Mouse (Mus musculus) T-cell, adult 2 months (primary cell): ENCODE results near the gene Gm9803.
"Not testable (repeated sequence)": the region's sequence is repeated elsewhere in the genome, so short reads cannot be mapped to it uniquely, and the experiment has no call there.

ENCODE experiments used
- DNase-seq: peaks from one replicate; pipeline ENCODE4 v3.0.0; 2022; ENCODE audit warnings: low spot score

Gene Gm9803

DNA sequence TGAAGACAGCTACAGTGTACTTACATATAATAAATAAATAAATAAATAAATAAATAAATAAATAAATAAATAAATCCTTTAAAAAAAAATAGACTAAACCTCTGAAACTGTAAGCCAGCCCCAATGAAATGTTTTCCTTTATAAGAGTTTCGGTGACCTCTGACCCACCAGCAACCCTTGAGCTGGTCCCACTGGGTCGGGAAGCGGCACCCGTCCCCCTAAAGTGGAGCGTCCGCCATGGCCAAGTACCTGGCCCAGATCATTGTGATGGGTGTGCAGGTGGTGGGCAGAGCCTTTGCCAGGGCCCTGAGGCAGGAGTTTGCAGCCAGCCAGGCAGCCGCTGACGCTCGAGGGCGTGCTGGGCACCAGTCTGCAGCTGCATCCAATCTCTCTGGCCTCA, at the start of gene Gm9803:
TSS of gene Gm9803 (plus strand) at position 154 of the 400 bp plus-strand sequence.
- DNase-seq: not testable (repeated sequence)

DNA sequence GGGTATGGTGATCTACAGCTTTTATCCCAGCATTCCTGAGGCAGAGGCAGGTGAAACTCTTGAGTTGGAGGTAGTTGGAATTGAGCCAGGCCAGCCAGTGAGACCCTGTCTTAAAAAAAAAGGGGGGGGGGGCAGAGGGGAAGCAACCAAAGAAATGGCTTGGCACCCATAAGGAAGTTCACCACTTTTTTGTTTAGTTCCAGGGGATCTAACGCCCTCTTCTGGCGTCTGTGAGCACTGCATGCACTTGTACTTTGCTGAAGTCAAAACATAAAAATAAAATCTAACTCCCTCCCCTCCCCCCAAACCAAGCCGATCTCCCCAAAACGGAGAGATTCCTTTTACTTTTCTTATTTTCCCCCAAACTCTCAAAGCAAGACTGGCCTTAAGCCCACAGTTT, 48.5 kb upstream of the Gm9803 start:
- peak; percentile 37 for DNase-seq

DNA sequence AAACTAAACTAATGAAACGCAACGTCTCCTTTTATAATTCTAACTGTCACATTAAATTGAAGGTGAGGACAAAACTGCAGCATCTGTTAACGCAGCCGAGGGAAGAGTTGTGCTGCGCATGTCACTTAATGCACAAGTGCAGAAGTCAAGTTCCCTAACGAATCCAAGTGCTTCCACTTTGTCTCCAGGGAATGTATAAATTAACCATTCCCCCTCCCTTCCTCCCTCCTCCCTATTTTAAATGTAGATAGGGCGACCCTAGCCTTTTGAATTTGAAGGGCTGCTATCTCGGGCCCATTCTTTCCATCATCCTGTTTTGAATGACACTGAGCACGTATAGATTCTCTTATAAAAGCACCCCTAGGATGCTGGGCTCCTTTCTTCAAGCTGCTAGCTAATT, 46.4 kb upstream of the Gm9803 start:
- DNase-seq: no peak

DNA sequence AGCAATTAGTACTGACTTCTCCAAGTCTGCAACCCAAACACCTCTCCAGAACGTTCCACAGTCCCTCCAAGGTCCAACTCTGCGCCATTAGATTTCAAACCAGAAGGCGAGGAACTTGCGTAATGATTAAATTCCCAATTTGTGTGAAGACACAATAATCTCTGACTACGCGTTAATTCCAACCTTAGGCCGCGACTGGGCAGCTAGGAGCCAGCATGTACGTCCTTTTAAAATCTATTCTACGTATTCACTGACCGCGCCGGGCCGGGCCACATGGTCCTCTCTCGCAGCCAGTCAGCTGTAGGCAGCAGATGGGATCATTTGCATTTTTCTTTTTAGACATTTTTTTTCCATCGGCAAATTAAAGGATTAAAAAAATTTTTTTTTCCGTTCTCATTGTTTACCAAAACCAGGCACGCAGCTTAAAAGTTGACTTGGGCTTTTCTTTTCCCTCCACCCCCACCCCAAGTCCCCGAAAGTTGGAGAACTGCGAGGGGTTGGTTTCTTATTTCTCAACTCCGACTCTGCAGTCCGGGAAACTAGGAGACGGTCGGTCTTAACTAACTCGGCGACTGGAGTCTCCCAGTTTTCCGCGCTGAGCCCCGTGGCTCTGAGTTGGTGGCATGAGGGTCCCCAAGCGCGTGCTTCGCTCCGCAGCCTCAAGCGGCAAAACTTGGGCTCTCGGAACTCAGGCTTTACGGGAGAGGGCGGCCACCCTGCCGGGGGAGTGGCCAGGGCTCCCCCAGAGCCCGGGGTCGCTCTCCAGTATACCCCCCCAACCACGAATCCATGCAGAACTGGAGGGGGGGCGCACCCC, 45.8 kb upstream of the Gm9803 start:
- DNase-seq: no peak

DNA sequence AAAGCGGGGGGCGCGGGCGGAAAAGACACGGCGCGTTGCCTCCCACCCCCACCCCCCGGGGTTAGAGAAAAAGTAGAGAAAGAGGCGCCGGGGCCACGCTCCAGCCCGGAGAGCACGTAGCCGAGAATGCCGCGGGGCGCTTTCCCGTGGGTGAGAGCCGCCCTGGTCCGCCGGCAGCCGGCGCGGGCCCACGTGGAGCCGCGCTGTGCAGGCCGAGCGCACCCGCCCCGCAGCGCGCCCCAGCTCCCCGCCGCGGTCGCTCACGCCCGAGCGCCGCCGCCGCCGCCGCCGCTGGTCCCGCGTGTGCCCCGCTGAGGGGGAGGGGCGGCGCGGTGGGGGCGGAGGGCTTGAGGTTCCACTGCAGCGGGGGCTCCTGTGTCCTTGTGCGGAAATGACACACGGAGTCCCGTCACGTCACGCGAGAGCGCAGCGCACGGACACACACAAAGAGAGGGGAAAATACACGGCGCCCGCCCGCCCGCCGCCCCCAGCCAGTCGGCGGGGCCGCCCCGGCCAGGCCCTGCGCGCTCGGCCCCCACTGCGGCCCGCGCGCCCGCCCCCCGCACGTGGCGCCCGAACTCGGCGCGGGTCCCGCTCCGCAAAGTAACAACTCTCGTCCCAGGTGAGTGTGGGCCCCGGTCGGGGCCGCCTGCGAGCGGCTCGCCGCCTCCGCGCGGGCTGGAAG, 45.0 kb upstream of the Gm9803 start, which contains the start of gene Bend3:
TSS of gene Bend3 (plus strand) at position 81 of the 685 bp plus-strand sequence.
- peak; percentile 59 for DNase-seq

DNA sequence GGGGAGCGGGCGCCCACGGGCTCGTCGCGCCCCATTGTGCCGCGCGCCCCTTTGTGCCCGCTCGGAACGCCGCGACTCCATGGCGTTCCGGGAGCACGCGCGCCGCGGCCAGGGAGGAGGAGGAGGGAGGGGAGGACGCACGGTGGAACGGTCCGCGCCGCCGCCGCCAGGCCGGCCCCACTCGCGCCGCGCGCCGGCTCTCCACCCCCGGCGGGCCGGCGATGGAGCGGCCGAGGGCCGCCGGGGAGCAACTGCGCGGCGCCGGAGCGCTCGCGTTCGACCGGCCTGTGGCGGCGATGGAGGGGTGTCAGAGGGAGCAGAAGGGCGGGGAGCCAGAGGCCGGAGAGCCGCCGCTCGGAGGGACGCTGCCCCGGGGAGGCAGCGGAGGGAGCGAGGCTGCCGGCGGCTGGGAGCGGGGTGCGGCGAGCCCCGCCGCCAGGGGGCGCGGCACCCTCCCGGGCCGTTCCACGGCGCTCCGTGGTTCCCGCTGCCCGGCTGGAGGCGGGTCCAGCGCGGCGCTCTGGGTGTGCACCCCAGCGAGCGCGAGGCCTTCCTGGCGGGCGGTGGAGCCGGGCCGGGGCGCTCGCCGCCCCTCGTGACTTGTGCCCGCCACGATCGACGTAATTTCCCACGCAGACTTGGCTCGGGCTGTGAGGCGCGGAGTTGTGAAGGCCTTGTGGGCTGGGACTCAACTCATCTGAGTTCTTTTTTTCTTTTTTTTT, 44.3 kb upstream of the Gm9803 start:
- peak; percentile 89 for DNase-seq

DNA sequence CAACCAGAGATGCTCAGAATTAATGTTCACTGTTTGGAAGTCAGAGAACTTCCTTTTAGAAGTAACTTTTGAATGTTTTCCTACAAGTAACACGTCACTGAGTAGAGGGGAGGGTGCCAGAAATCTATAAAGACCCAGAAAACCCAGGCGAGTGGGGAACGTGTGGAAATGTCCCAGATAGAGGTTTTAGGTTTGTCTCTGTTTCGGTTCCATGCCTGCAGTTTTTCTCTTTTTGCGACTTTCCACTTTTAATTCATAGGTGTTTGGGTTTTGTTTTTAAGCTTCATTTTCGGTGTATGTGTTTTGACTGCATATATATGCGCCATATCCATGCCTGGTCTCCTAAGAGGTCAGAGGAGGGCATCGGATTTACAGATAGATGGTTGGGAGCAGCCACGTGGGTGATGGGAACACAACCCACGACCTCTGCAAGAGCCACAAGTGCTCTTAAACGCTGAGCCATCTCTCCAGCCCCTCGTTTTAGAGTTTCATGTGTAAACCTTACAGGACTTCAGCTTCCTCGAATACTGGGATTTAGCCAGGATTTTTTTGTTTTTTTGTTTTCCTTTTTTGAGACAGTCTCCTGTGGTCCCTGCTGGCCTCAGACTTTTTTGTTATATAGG, 43.5 kb upstream of the Gm9803 start:
- DNase-seq: no peak

DNA sequence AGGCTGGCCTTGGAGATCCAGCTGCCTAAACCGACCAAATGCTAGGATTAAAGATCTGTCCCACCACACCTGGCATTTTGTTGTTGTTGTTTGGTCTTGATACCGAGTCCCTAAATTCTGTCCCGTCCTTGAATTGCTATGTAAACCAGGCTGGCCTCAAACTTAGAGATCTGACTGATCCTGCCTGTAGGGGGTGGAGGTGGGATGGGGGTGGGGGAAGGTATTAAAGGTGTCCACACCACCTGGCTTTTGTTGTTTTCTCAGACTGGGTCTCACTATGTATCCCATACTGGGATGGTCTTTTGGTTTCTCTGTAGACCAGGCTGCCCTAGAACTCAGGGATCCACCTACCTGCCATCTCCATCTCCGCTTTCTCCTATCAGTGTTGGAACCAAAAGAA, 42.7 kb upstream of the Gm9803 start:
- DNase-seq: no peak

DNA sequence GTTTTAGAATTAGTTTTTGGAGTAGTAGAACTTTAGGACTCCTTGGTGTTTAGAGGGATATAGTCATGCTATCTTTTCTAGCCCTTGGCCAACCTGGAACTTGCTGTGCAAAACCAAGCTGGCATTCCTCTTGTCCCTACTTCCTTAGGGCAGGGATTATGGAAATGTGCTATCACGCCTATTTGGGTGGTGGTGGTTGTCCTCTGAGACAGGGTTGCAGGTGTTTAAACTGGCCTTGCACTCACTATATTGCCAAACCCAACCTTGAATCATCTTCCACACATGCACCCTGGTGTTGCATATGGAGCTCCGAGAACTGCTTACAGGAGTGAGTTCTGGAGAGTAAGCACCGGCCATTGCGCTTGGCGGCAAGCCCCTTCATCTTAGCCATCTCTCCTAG, 41.9 kb upstream of the Gm9803 start:
- no peak for DNase-seq

DNA sequence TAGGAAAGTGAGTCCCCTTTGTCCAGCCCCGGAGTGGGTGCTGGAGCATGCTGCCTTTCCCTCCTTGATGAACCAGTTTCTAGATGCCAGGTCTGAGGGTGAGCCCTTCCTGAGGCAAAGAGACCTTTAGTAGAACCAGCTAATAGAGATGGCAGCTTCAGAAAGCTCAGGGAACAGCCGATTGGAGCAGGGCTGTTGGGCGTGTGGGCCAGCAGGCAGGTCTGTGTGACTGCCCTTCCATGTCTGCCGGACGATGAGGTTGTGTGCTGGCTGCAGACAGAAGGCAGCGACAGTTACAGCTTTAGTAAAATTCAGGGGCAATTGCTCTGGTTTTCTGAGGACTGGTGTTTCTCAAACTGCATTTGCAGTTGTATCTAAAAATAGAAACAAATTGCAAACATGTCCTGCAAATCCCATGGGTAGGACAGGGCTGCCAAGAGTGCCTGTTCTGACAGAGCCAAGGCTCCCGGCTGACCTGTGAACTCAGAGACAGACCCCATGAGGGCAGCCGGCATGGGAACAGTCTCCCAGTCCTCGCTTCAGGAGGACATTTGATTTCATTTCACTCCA, 40.4 kb upstream of the Gm9803 start:
- DNase-seq: no peak

DNA sequence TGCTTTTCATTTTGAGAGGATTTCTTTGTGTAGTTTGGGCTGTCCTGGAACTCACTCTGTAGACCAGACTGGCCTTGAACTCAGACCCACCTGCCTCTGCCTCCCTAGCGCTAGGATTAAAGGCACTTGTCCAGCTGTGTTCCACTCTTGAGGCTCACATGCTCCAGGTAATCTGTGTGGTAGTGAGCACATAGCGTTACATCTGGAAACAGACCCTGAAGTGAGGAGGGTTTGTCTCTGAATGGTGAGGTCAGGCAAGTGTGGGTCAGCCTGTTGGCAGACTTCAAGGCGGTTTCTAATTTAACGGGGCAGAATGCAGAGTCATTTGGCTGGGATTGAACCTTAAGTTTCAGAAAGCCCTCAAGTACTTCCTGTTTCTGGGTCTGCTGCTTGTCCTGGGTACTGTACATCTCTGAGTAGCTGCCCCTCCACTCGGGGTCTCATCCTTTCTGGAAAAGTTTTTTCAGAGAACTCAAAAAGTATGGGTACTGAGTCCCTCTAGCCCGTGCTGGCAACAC, 38.1 kb upstream of the Gm9803 start:
- no peak for DNase-seq

DNA sequence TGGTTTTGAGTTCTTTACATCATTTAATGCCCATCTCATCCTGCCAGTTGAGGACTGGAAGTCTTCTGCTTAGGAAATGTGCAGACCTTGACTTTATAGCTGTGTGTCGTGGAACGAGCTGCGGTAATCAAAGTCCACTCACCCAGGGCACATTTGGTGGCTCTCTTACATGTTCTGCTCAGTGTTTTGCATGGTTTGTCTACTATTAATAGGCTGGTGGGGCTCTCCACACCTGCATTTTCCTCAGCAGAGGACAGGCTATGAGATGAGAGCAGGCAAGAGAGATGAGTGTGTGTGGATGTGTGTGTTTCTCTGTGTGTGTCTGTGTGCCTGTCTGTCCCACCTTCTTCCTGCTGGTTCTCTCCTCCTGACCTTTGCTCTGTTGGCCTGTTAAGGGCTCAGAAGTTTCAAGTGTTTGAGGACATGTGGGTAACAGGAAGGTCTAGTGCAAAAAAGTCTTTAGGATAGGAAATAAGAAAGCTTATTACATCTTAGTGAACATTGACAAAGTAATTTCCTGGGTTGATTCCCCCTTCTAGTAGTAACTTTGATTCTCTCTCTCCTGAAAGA, 36.4 kb upstream of the Gm9803 start:
- DNase-seq: no peak

DNA sequence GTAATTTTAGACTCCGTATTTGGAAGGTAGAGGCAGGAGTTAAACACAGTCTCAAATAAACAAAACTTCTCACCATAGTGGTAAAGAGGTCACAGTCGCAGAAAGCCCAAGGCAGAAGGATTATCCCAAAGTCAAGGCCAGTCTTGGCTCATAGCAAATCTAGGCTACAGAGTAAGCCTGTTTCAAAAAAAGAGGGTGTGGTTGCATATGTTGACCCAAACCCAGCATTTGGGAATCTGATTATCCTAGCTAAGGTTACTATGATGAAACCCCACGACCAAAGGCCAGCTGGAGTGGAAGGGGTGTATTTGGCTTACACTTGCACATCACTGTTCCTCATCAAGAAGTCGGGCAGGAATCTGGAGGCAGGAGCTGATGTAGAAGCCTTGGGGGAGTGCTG, 35.6 kb upstream of the Gm9803 start:
- DNase-seq: no peak

DNA sequence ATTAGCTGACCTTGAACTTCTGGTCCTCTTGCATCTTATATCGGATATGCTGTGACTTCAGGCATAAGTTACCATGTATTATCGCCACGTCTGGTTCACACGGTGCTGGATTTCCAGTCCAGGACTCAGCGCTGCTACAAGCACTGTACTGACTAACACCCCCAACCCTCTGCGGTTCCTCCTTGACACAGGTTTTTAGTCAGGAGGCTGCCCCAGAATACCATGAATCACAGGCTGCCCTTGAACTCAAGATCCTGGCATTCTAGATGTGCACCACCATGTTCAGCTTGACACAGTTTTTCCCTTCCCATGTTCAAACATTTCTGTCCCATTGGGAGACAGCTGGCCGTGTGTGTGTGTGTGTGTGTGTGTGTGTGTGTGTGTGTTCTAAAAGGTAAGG, 34.7 kb upstream of the Gm9803 start:
- DNase-seq: no peak

DNA sequence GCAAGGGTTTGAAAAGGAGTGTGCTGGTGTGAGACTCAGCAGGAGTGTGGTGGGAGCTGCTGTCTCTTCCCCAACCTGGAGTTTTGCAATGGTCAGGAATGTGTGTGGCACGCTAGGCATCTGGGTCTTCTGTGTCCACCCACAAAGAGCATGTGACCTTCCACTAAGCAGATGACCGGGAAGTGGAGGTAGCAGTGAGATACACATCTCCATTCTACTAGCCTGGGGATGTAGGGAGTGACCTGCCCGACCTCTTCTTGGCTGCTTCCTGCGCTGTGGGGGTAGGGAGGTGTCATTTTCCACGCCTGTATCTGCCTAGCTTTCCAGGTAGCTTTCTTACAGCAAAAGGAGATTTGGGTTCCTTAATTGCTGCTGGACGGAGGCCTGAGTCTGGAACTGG, 34.3 kb upstream of the Gm9803 start:
- DNase-seq: no peak

DNA sequence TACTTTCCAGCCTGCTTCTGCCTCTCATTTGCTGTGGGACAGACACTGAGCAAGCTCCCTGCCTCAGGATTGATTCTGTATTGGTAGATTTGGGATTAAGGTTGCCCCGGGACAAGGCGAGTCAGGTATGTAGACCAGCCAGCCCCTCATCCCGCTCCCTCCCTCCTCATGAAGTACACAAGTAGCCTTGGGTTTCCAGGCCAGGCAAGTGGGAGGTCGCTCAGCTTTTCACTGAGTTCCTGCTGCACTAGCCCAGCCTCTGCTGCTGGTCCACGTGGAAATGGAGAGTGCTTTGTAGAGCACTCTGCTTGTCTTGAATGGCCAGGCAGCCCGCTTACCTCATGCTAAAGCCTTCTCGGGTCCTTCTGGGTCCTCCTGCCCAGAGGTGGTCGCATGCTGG, 33.9 kb upstream of the Gm9803 start:
- DNase-seq: no peak

DNA sequence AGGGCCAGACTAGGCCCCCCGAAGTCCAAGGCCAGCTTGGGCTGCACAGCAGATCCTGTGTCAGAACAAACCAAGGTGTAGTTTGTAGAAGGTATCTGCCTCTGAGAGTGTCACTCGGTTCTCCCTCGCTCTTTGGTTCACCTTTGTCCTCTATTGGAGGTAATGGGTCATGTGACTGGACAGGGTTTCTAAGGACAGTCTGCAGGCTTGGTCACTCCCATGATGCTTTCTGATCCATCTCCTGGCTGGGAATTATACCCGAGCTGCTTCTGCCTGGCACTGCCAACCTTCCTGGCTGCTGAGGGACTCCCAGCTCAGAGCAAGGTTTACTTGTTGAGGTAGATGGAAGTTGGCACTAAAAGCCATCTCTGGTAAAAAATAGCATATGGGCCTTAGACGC, 33.0 kb upstream of the Gm9803 start:
- no peak for DNase-seq

DNA sequence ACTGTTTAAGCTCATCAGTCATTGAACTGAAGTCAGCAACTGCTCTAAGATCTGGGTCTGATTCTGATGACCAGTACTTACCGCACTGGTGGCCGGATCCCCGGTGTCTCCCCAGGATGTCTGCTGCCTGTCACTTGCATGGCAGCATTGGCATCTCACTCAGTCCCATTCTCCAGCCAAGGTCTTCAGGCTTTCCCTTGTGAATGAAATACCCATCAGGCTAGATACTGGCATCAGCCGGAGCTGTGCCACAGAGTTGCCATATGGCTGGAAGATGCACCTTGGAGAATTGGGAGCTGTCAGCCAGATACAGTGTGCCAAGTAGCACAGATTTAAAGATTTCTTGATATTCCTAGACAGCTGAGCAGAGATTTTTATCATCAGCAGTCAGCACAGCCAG, 21.3 kb upstream of the Gm9803 start:
- DNase-seq: no peak

DNA sequence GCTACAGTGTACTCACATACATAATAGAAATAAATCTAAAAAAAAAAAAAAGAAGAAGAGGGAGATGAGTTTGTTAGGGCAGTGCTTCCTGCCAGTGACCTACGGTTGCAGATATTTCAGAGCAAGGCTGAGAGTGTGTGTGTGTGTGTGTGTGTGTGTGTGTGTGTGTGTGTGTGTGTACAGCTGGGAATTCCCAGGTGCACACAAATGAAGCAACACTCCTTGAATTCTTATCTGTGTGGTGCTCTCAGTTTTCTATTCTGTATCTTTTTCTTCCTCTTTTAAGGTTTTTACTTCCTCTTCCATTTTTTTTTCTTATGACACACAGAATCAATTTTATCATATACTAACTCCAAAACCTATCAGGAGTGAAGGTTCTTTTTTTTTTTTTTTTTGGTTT, 19.6 kb upstream of the Gm9803 start:
- DNase-seq: no peak

DNA sequence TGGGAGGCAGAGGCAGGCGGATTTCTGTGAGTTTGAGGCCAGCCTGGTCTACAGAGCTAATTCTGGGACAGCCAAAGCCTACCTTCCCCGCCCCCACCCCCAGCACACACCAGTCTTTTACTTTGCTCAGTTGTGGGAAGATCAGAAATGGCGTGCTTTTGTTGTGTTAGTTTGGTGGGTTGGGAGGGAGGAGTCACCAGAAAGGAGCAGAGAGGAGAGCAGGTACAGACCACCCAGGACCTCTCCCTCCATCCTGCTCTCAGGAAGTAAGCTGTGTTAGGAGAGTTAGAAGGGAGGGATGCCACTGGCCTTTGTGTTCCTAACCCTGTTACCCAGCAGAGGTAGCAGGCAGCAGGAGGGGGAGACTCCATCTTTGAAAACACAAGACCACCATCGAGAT, 16.8 kb upstream of the Gm9803 start:
- no peak for DNase-seq

DNA sequence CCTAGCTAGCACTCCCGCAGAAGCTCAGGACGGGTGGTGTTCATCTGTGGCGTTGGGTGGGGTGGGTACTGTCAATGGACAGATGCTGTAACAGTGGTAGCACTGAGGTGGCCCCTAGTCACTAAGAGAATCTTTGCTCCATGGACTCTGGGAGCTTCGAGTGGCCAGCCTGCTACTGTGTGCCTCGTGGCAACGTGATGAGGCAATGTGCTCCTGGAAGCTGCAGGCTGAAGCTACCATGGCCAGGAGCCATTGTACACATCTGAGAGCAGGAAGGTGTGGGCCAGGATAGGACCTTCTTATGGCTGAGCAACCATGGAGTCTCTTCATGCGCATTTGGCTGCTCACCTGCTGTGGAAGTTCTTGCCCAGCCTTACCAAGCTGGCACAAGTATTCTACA, 14.7 kb upstream of the Gm9803 start:
- DNase-seq: no peak

DNA sequence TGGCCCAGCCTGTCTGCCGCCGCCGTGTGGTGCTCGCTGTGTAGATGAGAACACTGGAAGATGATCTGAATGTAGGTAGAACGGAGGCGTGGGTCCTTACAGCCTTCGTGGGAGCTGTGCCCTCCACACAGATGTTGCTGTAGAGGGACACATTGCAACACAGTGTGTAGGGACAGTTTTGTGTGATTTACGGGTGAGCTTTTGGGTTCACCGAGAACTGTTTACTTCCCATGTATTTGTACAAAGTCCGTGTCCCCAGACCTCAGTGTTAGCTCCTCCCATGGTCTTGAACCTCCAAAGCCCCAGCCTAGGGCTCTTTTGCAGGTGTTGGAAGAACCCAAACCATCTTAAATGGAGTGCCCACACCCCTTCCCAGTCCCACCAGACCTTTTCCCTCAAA, 10.9 kb upstream of the Gm9803 start:
- no peak for DNase-seq
